Mouse (Mus musculus) neural tube, embryonic 12.5 days (tissue): ENCODE results near the gene Tspan9. TPM values are rescaled to one million over a fixed set of nuclear protein-coding genes. Genes with fewer than 3 reads are reported as not detected.

ENCODE experiments used
- ATAC-seq: fragments of 200-750 bp; cut with Nextera tagmentation; 2 replicates; pipeline ENCODE4 v1.8.0; 2017; ENCODE audit warnings: low read depth, mild to moderate bottlenecking, moderate TSS enrichment, moderate library complexity; ENCODE audit not compliant: low FRiP score
- H3K27ac ChIP-seq: fragments of 300-500 bp; sonication (generic); 2 replicates; pipeline ENCODE4 v1.5.1; 2016
- H3K27me3 ChIP-seq: fragments of 300-500 bp; sonication (generic); replicated peaks from 2 replicates; pipeline ENCODE4 v1.6.1; 2016; ENCODE audit warnings: mild to moderate bottlenecking
- H3K36me3 ChIP-seq: fragments of 300-500 bp; sonication (generic); 2 replicates; pipeline ENCODE4 v1.6.1; 2016; ENCODE audit warnings: mild to moderate bottlenecking
- H3K4me1 ChIP-seq: fragments of 300-500 bp; sonication (generic); 2 replicates; pipeline ENCODE4 v1.6.1; 2016
- H3K4me2 ChIP-seq: fragments of 300-500 bp; sonication (generic); replicated peaks from 2 replicates; pipeline ENCODE4 v1.6.1; 2016; ENCODE audit warnings: mild to moderate bottlenecking
- H3K4me3 ChIP-seq: fragments of 300-500 bp; sonication (generic); 2 replicates; pipeline ENCODE4 v1.5.1; 2016
- H3K9ac ChIP-seq: fragments of 300-500 bp; sonication (generic); 2 replicates; pipeline ENCODE4 v1.6.1; 2016; ENCODE audit warnings: mild to moderate bottlenecking
- H3K9me3 ChIP-seq: fragments of 300-500 bp; sonication (generic); 2 replicates; pipeline ENCODE4 v1.6.1; 2016; ENCODE audit warnings: mild to moderate bottlenecking
- WGBS: fragments of 180-500 bp; shearing (Covaris S2); methylation state at CpG from one replicate; pipeline ENCODE4 v1.1.7; 2016; 5-methylcytosine and 5-hydroxymethylcytosine counted together
- polyA plus RNA-seq: library from polyadenylated mRNA; unstranded; fragments of >200 nt; fragmentation: Nextera tagmentation; extraction: Ambion mirVana; gene quantifications from 2 replicates; pipeline ENCODE4 v1.2.1, GENCODE M21; 2016

The Tspan9 gene
- polyA plus RNA-seq, 1 experiment from 2014 or later = 58.4 TPM

- Histone ChIP-seq H3K27ac (no peak overlapping the region), H3K4me1 (no peaks in the 10 kb centered on the region), H3K36me3 (no peaks in the 10 kb centered on the region), H3K9ac (no peak overlapping the region), H3K27me3 (no peaks in the 10 kb centered on the region), H3K4me3 (no peak overlapping the region), H3K9me3 (no peaks in the 10 kb centered on the region), H3K4me2 (no peak overlapping the region)
- ATAC-seq = no peak
- 89% methylated on average over 2 of the region's 2 CpGs for WGBS
These were observed 12.5 kb upstream of the Tspan9 start for GRCm38 (mm10) chr6:128155935-128156334.

GRCm38 (mm10) chr6:128145765-128146164, 2.4 kb upstream of the Tspan9 start:
- no peaks in the 10 kb centered on the region for H3K9me3 ChIP-seq
- no peak overlapping the region for H3K4me3 ChIP-seq
- H3K4me1 ChIP-seq = peaks cover 9% of the 10 kb centered on the region
- H3K27ac ChIP-seq = no peak overlapping the region
- 63% methylated on average over 6 of the region's 6 CpGs for WGBS
- H3K4me2 ChIP-seq = no peak overlapping the region
- H3K36me3 ChIP-seq = no peaks in the 10 kb centered on the region
- no peak overlapping the region for H3K9ac ChIP-seq
- ATAC-seq = no peak
- peaks cover 7% of the 10 kb centered on the region; the same call in 1 of the 2 replicates for H3K27me3 ChIP-seq

DNA sequence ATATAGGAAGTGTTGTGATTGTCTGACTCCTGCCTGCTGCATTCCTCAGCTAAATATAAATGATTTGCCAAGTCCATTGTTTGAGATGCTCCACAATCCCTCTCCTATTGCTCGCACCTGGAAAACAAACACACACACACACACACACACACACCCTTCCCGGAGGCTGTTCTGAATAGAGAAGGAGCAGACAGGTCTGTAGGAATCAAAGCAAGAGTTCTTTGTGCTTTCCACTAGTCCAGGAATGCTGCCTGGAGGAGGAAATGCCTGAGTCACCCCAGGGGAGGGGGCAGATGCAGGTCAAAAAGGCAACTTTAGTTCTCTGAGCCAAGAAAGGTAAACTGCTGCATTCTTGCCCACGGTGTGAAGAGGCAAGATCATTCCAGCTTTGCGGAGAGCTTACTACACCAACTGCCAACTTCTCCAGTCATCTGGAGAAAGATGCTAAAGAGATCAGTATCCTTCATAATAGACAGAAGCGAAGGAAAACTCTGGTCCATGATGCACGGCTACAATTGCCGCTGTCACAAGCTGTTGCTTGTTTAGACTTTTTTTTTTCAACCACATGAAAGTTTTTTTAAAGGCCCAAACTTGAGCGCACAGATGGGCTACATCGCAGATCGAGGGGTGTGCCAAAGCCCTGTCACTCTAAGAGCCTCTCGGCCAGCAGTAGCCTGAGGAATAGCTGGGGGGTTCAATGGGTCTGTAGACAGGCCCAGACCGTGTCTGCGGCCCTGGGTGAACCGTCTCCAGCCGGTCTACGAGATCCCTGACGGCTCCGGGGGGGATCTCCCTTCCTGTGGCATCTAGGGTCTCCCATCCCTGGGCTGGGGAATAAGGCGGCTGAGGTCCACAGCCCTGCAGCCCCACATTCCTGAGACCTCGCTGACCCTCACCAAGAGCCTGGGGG, 770 bp downstream of the Tspan9 start:
- peaks cover 9% of the 10 kb centered on the region for H3K4me1 ChIP-seq
- peak overlapping the region; percentile 83 for H3K4me2 ChIP-seq
- H3K4me3 ChIP-seq = peak overlapping the region; percentile 69
- WGBS = 3% methylated on average over 20 of the region's 20 CpGs
- no peak overlapping the region for H3K27ac ChIP-seq
- peaks cover 7% of the 10 kb centered on the region; the same call in 1 of the 2 replicates for H3K27me3 ChIP-seq
- H3K36me3 ChIP-seq = no peaks in the 10 kb centered on the region
- H3K9ac ChIP-seq = peak overlapping the region; percentile 76
- peak; percentile 51 for ATAC-seq
- H3K9me3 ChIP-seq = no peaks in the 10 kb centered on the region

- WGBS = 65% methylated on average over 6 of the region's 6 CpGs
- Histone ChIP-seq H3K36me3 (no peaks in the 10 kb centered on the region), H3K4me2 (no peak overlapping the region), H3K27ac (no peak overlapping the region), H3K27me3 (peaks cover 7% of the 10 kb centered on the region; the same call in 1 of the 2 replicates), H3K4me3 (no peak overlapping the region), H3K9me3 (no peaks in the 10 kb centered on the region), H3K4me1 (peaks cover 13% of the 10 kb centered on the region), H3K9ac (no peak overlapping the region)
- no peak for ATAC-seq
These were observed 2.7 kb downstream of the Tspan9 start for GRCm38 (mm10) chr6:128140724-128141123.

DNA sequence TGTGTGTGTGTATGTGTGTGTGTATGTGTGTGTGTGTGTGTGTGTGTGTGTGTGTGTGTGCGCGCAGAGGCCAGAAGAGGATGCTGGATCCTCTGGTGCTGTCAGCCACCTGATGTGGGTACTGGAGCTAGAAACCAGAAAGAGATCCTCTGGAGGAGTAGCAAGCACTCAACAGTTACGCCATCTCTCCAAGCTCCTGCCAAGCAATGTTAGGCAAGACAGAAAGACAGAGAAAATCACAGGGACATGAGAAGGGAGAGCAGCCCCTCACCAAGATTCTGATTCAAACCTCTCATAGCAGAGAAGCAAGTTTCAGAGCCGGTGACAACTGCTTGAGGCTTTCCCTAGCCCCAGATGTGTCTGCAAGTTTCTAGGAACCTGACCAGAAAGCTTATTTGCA, 5.5 kb downstream of the Tspan9 start:
- no peak overlapping the region for H3K9ac ChIP-seq
- H3K9me3 ChIP-seq = no peaks in the 10 kb centered on the region
- no peak overlapping the region for H3K27ac ChIP-seq
- no peak overlapping the region for H3K4me3 ChIP-seq
- no peaks in the 10 kb centered on the region for H3K27me3 ChIP-seq
- peaks cover 26% of the 10 kb centered on the region for H3K4me1 ChIP-seq
- 96% methylated on average over 4 of the region's 4 CpGs for WGBS
- no peak overlapping the region for H3K4me2 ChIP-seq
- no peak for ATAC-seq
- H3K36me3 ChIP-seq = no peaks in the 10 kb centered on the region

GRCm38 (mm10) chr6:128136654-128137053, 6.7 kb downstream of the Tspan9 start:
- 86% methylated on average over 3 of the region's 3 CpGs for WGBS
- H3K27me3 ChIP-seq = no peaks in the 10 kb centered on the region
- H3K27ac ChIP-seq = no peak overlapping the region
- H3K9ac ChIP-seq = no peak overlapping the region
- H3K4me2 ChIP-seq = no peak overlapping the region
- no peak for ATAC-seq
- no peak overlapping the region for H3K4me3 ChIP-seq
- H3K9me3 ChIP-seq = no peaks in the 10 kb centered on the region
- no peaks in the 10 kb centered on the region for H3K36me3 ChIP-seq
- H3K4me1 ChIP-seq = peaks cover 20% of the 10 kb centered on the region

- WGBS = 46% methylated on average over 5 of the region's 5 CpGs
- 0 out of 2 replicates have a peak, but pooled peaks have one; percentile 21 for ATAC-seq
These were observed 7.9 kb downstream of the Tspan9 start for GRCm38 (mm10) chr6:128135459-128135858.

DNA sequence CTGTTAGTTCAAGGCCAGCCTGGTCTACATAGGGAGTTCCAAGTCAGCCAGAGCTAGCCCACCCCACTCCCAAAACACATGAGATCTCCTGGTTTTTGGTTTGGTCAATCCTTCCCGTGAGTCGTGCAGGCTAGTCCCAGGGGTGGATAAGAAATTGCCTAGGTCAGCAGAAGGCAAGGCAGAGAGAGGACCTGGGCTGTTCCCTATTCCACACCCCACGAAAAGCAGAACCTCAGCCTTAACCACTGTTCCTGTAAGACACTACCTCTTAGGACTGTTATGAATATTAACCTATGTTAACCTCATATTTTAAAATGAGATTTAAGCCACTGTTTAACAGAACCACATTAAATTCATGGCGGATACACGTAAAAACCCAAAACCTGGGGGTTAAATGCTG, 8.4 kb downstream of the Tspan9 start:
- H3K27me3 ChIP-seq = no peaks in the 10 kb centered on the region
- no peaks in the 10 kb centered on the region for H3K36me3 ChIP-seq
- no peak overlapping the region for H3K9ac ChIP-seq
- H3K27ac ChIP-seq = no peak overlapping the region
- H3K9me3 ChIP-seq = no peaks in the 10 kb centered on the region
- WGBS = 81% methylated on average over 5 of the region's 5 CpGs
- no peak for ATAC-seq
- no peak overlapping the region for H3K4me2 ChIP-seq
- peaks cover 20% of the 10 kb centered on the region for H3K4me1 ChIP-seq
- H3K4me3 ChIP-seq = no peak overlapping the region

More at GRCm38 (mm10) chr6:128135459-128135858, 7.9 kb downstream of the Tspan9 start:
- Histone ChIP-seq H3K27me3 (no peaks in the 10 kb centered on the region), H3K36me3 (no peaks in the 10 kb centered on the region), H3K4me2 (no peak overlapping the region), H3K27ac (no peak overlapping the region), H3K9ac (no peak overlapping the region), H3K9me3 (no peaks in the 10 kb centered on the region), H3K4me3 (no peak overlapping the region), H3K4me1 (peaks cover 20% of the 10 kb centered on the region)

DNA sequence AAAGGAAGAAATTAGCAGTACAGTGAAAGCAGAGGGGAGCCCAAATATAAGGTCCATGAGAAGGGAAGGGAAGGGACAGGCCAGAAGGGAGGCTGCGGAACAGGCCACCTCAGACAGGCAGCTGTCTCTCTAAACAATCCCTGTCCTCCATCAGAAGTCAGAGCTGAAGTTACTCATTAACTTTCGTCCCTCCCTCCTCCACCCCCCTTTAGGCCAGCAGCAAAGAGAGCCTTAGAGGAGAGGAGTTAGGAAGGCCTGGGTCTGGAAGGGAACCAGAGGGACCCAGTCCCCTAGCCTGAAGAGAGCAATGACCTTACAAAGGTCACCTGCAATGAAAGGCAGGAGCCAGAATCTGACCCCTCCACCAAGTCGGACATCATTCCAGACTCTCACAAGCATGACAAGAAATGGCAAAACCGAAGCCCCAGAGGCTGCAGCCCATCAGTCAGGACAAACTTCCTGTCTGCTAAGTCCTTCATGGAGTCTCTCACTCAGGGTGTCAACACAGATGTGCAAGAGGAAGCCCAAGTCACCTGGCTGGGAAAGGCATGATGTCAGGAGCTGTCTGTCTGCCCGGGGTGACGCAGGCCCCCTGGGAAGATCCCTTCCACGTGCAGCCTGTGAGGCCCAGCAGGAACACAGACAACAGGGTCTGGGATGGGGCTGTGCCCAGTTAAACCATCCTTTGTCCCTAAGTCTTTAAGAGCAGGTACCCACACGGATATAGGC, 9.0 kb downstream of the Tspan9 start:
- H3K4me2 ChIP-seq = no peak overlapping the region
- H3K4me3 ChIP-seq = no peak overlapping the region
- H3K9ac ChIP-seq = no peak overlapping the region
- no peak for ATAC-seq
- H3K9me3 ChIP-seq = no peaks in the 10 kb centered on the region
- no peaks in the 10 kb centered on the region for H3K36me3 ChIP-seq
- H3K4me1 ChIP-seq = peaks cover 20% of the 10 kb centered on the region
- no peaks in the 10 kb centered on the region for H3K27me3 ChIP-seq
- no peak overlapping the region for H3K27ac ChIP-seq
- 23% methylated on average over 8 of the region's 8 CpGs for WGBS

GRCm38 (mm10) chr6:128133679-128134191, 9.7 kb downstream of the Tspan9 start:
- no peak overlapping the region for H3K9ac ChIP-seq
- 63% methylated on average over 10 of the region's 10 CpGs for WGBS
- no peak overlapping the region for H3K27ac ChIP-seq
- peaks cover 20% of the 10 kb centered on the region for H3K4me1 ChIP-seq
- no peak for ATAC-seq
- no peaks in the 10 kb centered on the region for H3K9me3 ChIP-seq
- no peaks in the 10 kb centered on the region for H3K27me3 ChIP-seq
- no peaks in the 10 kb centered on the region for H3K36me3 ChIP-seq
- no peak overlapping the region for H3K4me3 ChIP-seq
- no peak overlapping the region for H3K4me2 ChIP-seq

GRCm38 (mm10) chr6:128132581-128132980, 10.8 kb downstream of the Tspan9 start:
- Histone ChIP-seq H3K9ac (no peak overlapping the region), H3K9me3 (no peaks in the 10 kb centered on the region), H3K4me3 (no peak overlapping the region), H3K27me3 (no peaks in the 10 kb centered on the region), H3K4me1 (peaks cover 20% of the 10 kb centered on the region), H3K36me3 (no peaks in the 10 kb centered on the region), H3K27ac (no peak overlapping the region), H3K4me2 (no peak overlapping the region)
- WGBS = 92% methylated on average over 6 of the region's 6 CpGs
- ATAC-seq = no peak

DNA sequence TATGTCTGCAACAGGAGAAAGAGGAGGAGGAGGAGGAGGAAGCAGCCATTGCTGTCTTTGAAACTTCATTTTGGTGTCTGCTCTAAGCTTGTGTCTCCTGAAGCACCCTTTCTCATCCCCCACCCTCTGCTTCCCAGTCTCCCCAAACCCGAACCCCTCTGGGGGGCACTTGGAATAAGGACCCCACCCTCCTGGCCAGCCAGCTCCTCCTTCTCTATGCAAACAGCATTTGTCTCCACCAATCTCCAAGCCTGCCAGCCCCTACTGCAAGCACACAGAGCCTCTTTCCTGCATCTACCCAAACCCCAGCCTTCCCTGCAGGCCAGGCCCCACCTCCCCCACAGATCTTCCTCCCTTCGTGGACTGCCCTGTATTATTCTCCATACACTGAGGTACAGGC, 12.0 kb downstream of the Tspan9 start:
- Histone ChIP-seq H3K9ac (no peak overlapping the region), H3K4me3 (no peak overlapping the region), H3K4me1 (peaks cover 20% of the 10 kb centered on the region), H3K27me3 (no peaks in the 10 kb centered on the region), H3K9me3 (no peaks in the 10 kb centered on the region), H3K36me3 (no peaks in the 10 kb centered on the region), H3K27ac (no peak overlapping the region), H3K4me2 (no peak overlapping the region)
- WGBS = 55% methylated on average over 2 of the region's 2 CpGs
- no peak for ATAC-seq
